Mouse (Mus musculus) liver, adult 2 months (tissue): Measurements from ENCODE around the gene Celf2.

Source experiments
- CTCF ChIP-seq: fragments of 200-500 bp; IDR thresholded peaks from 2 replicates; pipeline ENCODE4 v1.5.1; 2011; ENCODE audit warnings: low read depth, low read length, control low read depth
- POLR2A ChIP-seq: fragments of 200-500 bp; IDR thresholded peaks from 2 replicates; pipeline ENCODE4 v1.6.1; 2011; ENCODE audit warnings: low read length, control low read depth; ENCODE audit not compliant: insufficient read depth; ENCODE audit errors: extremely low read depth

DNA sequence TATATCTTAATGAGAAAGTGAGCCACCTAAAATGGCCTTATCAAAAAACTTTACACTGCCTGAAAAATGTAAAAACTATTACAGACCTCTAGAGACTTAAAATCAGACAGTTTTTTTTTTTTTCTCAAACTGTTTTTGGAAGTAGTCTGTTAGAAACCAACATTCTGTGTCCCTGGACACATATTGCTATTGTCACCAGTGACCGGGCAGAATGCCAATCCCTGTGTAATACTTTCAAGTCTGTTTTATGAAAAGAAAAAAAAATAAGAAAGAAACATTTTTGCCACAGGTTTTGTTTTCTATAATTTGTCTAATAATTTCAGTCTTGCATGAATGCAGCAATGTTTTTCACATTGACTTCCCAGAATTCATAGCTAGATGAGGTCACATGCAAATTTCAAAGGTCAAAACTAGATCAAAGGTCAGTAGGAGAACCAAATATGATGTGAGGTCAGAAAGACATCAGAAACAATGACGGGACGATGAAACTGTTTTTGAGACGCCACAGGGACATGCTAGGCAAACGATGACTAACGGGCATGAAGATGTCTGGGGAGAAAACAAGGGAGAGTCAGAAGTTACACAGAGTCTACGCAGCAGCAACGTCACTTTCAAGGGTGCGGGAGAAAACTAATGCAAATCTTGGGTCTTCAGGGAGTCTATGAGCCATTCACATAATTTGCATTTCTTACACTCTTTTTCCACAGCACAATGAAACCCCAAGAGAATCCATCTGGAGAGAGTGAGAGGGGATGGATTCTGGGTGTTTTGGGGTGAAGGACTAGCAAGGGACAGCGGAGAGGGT is 964.0 kb downstream of the Celf2 start:
- TF ChIP-seq POLR2A (no peak), CTCF (no peak)
